Mouse (Mus musculus): ENCODE measurements around the gene Fbxl8.
A peak's percentile ranks its signal among the peaks of the same experiment; 100 is the strongest.
"Not testable (repeated sequence)": the region's sequence is repeated elsewhere in the genome, so short reads cannot be mapped to it uniquely, and the experiment has no call there.

The Fbxl8 gene

DNA sequence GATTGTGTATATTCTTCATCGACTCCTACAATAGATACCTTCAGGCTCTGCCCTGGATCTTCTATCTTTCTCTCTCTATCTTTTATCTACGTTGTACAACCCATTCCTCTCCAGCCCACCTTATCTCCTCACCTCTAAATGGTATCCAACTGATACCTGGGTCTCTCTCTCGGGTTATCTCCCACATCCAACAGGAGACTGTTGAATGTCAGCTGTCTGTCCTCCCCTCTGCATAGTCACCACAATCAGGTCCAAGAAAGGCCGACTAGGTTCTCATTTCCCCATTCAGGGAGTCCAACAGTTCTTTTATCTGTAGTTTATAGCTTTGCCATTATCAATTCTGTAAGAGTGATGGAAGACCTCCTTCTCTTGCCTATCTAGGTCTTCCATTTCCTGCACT, 17.8 kb downstream of the Fbxl8 start:
- DNase-seq (ENCODE audit: low spot score) = no peak

DNA sequence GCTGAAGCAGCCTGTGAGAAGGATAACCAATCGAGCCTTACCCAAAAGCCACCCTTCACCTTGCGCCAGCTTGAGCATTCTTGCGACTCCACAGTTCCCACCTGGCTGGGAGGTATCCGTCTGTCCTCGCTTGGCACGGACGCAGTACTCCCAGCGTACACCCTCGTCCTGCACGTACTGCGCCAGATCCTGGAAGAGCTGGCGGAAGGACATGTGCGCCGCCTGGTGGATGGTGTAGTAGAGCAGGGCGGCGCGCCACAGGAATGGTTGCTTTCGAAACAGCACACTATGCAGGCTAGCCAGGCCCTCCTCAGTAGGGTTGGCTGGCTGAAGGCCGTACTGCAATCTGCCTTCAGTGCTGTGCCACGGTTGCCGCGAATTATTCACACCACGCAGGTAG, 18.6 kb downstream of the Fbxl8 start:
- peak; percentile 55 for DNase-seq (ENCODE audit: low spot score)

DNA sequence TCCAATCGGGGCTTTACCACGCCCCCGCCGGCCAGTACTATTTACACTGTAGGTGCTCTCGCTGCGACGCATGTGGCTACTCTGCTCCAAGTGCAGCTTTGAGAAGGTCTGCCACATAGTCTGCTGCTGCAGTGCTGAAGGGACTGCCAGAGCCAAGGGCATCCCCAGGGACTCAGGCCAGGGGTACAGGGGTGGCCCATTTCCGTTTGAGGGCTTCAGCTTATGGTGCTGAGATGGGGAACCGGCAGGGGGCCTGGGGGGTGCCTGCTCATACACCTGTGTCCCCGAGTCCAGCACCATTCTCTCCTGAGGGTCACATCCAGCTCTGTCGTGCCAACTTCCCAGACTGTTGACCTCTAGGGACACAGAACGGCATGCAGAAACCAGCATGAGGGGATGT, 21.1 kb downstream of the Fbxl8 start:
- no peak for DNase-seq (ENCODE audit: low spot score)

DNA sequence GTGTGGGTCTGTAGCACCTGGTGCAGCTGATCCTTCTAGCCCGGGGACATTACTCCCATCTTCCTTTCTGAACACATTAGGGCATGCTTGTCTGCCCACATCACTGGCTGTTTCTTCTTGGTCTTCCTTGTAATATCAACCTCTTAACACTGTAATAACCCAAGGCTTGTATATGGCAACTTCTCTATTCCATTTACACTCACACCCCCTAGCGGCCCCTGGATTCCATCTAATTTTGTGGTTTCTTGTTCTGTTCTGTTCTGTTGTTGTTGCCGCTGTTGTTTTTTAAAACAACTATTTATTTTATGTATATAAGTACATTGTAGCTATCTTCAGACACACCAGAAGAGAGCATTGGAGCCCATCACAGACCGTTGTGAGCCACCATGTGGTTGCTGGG, 22.5 kb downstream of the Fbxl8 start:
- DNase-seq (ENCODE audit: low spot score) = no peak

DNA sequence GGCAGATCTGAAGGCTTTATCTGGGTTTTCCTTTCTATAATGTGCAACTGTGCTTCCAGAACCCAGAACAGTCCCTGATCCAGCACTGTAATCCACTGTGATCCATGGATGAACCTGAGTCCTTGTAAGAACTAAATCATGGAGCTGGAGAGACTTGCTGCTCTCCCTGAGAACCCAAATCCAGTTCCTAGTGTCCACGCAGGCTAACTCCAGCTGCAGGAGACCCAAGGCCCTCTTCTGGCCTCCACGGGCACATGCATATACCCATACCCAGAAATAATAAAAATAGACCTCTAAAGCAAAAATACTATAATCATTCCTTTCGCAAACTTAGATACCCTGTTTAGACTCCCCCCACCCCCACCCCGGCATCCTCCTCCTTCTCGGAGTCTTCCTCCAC, 23.8 kb downstream of the Fbxl8 start:
- DNase-seq (ENCODE audit: low spot score) = peak; percentile 2

DNA sequence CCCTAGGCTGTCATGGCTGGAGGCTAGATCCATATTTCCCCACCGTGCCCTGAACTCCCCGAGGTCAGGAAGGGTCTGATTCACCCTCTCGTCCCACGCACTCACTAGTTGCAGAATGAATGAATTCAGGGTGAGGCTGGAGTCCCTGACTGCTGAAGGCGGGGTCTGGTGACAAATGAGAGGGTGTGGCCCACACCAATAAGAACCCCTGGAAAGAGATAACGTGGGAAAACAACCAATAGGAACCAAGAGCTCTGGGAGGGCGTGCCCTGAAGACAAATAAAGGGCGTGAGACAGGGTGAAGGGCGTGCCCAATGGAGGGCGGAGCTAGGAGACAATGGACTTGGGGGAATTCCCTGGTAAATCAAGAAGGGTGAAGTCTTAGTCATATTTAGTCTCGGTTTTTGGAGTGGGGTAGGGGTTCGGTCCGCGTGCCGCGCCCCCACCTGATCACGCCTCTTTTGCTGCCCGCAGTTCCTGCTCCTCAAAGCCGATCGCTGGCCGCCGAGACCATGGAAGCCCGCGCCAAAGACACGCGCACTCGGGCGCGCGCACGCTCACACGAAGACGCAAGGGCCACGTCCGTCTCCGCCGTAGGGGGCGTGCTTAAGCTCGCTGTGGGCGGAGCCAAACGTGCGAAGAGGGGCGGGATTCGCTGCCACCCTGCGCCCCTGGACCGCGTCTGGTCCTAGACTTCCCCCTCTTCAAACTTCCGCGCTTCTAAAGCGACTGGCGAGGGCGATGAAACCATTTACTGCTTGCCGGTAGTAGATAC, 24.7 kb downstream of the Fbxl8 start:
- DNase-seq (ENCODE audit: low spot score) = peak; percentile 93

DNA sequence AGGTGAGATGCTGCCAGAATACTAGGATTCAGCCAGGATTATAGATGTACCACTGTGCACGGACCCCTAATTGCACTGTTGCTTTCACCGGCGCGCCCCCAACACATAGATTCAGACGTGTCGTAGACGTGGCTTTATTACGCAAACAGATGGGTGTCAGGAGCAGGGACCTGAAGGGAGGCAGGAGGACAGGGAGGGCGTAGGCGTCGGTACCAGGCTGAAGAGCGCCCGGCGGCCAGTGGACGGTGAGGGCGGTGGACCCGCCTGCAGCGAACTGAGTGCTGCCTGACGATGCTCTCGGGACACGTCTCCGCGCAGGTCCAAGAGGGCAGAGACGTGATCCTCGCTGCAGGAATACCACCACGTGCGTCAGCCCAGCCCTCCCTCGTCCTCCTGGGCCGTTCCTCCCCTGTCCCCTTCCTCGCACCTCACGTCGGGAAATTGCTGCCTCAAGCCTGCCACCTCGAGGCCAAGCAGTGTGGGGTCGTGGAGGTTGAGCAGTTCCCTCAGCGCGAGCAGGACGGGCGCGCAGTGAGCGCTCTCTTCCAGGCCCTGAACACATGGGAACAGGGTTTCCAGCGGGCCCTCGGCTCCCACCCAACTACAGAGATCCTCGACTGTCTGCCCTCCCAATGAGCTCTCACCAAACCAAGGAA, 25.5 kb downstream of the Fbxl8 start, which contains the start of gene 4931428F04Rik:
Gene 4931428F04Rik, minus strand, starts transcription at position 60 of the 656 bp plus-strand sequence.
- peak; percentile 61 for DNase-seq (ENCODE audit: low spot score)

DNA sequence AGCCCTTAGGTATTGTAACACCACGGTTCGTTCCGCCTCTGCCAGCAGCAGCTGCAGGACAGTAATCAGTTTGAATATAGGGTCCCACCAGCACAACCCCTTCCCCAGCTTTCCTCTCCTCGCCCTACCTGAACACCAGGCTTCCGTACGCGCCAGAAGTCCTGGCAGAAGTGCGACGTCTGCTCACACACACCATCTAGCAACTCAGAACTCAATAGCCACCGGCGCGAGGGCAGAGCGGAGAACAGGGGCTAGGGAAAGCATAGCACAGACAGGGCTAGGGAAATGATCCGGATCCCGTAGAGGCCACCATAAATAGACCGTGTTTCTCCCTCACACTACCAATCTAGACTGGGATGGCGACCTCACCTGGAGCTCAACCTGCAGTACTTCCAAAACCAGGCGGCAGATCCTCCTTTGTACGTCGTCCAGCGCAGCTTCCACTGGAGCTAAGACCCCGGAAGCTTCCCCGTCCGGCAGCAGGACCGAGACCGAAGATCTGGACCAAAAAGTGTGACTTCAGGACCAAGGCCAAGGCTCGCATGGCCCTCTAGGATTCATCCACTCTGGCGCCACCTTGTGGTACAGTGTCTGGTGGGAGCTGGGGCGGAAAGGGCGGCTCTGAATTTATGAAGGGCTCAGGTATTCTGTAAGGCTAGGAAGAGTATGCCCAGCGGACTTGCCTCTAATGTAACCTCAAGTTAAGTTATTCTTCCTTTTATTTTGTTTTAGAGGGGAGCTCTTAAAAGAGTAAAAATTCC, 26.3 kb downstream of the Fbxl8 start:
- peak; percentile 85 for DNase-seq (ENCODE audit: low spot score)

DNA sequence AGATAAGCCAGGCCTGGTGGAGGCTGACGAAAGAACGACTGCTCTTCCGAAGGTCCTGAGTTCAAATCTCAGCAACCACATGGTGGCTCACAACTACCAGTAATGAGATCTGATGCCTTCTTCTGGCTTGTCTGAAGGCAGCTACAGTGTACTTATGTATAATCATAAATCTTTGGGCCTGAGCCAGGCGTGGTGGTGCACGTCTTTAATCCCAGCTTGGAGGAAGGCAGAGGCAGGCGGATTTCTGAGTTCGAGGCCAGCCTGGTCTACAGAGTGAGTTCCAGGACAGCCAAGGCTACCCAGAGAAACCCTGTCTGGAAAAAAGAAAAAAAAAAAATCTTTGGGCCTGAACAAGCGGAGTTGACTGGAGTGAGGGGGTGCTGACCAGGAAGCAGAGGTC, 26.9 kb downstream of the Fbxl8 start:
- DNase-seq (ENCODE audit: low spot score) = peak; percentile 4

DNA sequence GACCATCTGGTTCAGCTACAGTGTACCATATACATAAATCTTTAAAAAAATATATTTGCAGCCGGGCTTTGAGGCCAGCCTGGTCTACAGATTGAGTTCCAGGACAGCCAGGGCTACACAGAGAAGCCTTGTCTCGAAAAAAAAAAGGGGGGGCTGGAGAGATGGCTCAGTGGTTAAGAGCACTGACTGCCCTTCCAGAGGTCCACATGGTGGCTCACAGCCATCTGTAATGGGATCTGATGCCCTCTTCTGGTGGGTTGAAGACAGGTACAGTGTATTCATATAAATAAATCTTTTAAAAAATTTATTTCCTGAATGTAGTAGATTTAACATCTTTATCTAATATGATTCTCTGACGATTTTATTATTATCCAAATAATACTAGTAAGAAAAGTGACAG, 27.4 kb downstream of the Fbxl8 start:
- not testable (repeated sequence) for DNase-seq (ENCODE audit: low spot score)

DNA sequence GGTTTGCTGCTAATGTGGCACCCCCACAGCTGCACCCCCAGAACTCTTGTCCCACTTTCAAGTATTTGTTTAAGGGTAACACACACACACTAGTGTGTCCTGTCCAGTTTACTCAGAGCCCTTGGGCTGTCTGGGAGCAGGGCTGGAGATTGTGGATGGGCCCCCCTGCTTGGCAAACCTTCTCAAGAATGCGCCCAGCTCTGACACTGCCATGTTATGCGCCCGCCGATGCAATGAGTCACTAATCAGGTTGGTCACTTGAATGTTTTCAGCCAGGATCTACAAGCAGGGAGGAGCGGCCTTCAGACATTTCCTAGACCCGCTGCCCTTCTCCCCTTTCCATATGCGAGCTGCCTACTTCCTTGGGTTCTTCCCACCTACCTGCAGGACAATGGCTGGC, 28.0 kb downstream of the Fbxl8 start:
- DNase-seq (ENCODE audit: low spot score) = peak; percentile 3

DNA sequence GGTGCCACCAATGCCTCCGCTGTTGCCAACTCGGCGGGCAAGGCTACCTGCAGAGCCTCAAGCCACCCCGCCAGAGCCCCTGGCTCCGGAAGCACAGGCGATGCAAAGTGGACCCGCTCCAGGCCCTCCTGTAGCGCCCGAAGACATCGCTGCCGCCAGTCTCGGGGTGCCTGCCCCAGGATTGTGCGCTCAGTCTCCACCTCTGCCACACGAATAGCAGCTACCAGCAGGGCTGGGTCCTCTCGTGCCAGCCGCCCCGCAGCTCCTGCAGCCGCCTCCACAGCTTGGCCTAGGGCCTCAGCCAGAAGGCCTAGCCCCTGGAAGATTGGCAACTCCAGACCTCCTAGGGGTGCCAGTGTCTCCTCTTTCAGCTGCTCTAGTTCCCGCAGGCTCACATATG, 29.0 kb downstream of the Fbxl8 start:
- DNase-seq (ENCODE audit: low spot score) = no peak

DNA sequence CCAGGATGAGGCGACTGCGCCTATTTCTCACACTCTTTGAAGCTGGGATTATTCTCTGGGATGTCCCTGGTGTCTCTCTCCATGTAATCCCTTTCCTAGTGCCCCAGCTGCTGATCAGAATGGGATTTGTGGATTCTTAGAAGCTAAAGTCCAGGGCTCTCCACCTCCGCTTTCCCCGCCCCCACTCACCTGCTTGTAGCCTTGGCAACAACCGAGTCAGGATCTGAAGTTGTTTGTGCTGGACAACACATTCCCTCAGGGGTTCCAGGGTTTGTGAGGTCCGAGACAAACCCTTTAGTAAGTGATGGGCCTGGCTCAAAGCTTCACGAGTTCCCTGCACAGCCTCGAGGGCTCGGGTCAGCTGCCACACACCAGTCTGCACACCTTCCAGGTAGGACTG, 30.3 kb downstream of the Fbxl8 start:
- no peak for DNase-seq (ENCODE audit: low spot score)

DNA sequence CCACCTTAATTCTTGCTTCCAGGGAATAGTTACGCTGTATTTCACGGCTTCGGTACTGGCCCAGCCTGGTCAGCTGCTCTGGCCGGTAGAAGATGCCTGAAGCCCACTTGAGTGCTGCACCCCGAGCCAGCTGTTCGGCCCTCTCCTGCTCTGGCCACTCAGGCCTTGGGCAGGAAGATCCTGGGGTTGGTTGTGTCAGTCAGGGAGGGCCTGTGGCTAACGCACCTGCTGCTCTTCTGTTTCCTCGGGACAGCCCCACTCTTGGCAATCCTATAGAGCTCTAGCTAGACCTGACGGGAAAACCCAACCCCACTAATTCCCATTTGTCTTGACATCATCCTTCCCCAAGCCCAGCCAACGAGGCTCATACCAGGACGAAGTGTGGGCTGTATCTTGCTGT, 30.8 kb downstream of the Fbxl8 start:
- no peak for DNase-seq (ENCODE audit: low spot score)

DNA sequence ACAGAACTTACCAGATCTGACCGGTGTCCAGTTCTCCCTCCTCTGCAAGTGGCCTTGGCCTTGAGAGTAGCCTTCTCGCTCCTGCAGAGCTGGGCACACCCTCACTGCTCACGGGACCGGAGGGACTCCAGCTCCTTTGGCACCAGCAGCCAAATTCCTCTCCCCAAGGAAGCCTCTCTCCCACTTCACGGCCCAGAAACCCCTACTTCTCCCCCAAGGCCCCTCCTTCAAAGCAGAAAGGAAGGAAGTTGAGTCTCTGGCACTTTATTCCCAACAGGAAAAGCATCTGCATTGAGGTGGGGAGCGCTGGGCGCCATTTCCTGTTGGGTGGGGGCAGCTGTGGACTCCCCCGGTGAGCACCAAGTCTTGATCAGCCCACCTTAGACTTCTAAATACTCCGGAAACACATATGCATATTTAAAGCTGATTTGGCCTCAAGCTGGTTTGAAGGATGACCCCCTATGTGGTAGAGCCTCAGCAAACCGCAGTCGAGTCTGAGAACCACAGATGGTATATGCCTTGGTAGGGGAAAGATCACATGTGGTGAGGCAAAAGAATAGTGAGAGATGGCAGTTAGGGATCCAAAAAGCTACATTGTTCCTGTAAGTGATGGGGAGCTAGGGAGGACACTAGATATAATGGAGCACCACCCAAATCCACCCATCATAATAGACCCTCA, 31.6 kb downstream of the Fbxl8 start, which contains the start of gene Exoc3l:
Gene Exoc3l, minus strand, starts transcription at position 207 of the 679 bp plus-strand sequence.
- DNase-seq (ENCODE audit: low spot score) = peak; percentile 51

DNA sequence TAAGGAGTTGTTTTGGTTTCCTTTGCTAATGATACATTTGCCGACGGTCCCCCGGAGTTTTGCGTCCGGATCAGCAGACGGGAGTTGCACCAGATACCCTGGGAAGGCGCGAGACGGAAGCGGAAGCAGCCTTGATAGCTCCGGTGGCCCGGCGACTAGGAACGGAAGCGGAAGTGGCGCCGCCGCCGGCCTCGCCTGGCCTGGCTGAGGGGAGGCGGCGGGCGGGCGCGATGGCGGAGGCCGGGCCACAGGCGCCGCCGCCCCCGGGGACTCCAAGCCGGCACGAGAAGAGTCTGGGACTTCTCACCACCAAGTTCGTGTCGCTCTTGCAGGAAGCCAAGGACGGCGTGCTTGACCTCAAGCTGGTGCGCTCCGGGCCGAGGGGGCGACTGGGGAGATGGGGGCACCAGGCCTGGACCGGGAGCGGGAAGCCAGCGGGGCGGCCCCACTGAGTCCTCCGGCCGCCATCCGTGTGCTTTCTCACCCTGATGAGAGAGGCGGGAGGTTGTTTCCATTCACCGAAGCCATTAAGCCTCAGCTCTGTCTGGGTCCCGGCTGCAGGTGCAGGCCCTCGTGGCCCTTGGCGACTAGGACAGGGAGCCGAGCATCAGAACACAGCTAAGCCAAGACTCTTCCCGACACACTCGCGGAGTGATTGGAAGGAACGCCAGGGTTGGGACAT, 33.2 kb downstream of the Fbxl8 start, which contains the start of gene E2f4:
Gene E2f4, plus strand, starts transcription at position 153 of the 682 bp plus-strand sequence.
- peak; percentile 89 for DNase-seq (ENCODE audit: low spot score)

DNA sequence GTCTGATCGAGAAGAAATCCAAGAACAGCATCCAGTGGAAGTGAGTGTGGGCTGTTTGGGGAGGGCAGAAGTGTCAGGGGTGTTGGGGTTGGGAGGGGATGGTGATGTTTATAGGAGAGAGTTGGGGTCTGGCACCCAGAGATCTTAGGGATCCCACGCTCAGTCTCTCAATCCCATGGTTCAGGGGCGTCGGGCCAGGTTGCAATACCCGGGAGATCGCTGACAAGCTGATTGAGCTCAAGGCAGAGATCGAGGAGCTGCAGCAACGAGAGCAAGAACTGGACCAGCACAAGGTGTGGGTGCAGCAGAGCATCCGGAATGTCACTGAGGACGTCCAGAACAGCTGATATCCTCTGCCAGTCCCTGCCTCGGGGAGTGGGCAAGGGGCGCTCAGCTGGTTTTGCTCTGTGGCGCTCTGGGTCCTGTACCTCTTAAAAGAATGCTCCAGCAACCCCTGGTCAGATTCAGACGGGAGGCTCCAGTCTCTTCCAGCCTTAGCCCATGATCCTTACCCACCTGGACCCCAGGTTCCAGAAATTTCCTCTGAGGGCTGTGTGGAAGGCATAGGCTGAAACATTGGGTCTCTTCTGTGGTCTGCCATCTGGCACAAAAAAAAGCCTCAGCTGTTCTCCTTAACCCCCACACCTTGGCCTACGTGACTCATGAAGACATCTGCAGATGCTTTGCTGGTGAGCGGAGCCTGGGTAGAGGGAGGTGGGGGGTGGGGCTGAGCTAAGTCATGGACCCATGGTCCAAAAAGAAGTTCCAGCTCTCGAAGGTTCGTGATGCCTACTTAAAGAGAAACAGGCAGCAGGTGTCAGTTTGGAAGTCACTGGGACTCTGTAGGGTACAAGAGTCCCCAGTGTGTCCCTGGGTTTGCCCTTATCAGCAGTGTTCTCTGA, 34.2 kb downstream of the Fbxl8 start:
- DNase-seq (ENCODE audit: low spot score) = no peak

DNA sequence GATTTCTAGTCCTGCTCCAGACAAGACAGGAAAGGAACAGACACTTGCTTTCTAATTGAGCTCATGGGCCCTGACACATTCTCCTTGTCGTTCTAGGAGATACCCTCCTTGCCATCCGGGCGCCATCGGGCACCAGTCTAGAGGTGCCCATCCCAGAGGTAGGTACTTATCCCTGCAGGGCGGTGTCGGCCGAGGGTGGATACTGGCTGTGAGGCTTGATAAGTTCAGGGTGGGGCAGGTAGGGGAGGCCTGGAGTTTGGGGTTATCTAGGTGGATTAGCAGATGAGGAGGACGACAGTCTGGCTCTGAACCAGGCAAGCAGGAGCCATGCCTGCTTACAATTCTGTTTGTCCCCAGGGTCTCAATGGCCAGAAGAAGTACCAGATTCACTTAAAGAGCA, 35.5 kb downstream of the Fbxl8 start:
- no peak for DNase-seq (ENCODE audit: low spot score)

DNA sequence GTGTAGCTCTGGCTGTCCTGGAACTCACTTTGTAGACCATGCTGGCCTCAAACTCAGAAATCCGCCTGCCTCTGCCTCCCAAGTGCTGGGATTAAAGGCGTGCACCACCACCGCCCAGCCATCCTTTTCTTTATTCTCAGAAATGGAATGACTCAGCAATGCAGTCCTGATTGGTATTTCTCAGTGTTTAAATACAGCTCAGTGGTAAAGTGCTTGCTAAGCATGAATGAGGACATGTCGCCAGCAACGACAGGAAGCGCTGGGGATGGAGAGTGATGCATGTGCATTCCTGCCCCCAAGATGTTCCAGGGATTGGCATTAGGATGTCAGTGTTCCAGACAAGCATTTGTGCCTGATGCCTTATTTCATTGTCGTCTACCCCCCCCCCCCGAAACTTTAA, 38.9 kb downstream of the Fbxl8 start:
- DNase-seq (ENCODE audit: low spot score) = no peak

DNA sequence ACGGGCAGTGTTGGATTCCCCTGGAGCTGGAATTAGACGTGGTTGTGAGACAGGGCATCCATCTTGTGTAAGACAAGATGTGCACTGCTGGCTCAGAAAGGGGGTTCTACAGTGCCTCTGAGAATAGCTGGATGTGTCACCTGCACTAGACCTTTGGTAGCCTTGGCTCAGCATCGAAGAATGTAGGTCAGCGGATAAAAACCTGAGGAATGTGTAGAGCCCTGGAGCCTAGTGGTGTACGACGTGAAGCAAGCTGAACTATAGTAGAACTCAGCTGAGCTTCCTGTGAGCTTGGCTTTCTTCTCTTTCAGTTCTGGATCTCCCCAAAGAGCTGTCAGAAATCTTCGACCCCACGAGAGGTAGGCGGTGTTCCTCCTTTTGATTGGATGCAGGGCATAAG, 39.4 kb downstream of the Fbxl8 start:
- no peak for DNase-seq (ENCODE audit: low spot score)

Measured in ovary, postnatal 36 days (tissue).